Mouse (Mus musculus): ENCODE data around the gene Arfgef2. TPM values are rescaled to one million over a fixed set of nuclear protein-coding genes. Genes with fewer than 3 reads are reported as not detected.

The Arfgef2 gene
- polyA plus RNA-seq, 1 experiment: 27.9 TPM

DNA sequence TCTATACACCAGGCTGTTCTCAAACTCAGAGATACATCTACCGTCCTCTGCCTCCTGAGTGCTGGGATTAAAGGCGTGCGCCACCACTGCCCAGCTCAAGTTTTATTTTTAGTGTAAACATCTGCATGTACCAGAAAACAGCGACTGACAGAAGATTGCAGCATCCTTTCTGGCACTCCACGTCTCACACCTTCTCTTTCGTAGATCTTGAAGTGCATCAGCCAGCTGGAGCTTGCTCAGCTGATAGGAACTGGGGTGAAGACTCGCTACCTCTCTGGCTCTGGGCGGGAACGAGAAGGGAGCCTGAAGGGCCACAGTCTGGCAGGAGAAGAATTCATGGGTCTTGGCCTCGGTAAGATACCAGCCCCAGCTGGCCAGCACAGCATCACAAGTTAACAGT is 60.1 kb downstream of the Arfgef2 start:
- WGBS: 92% methylated on average over 10 of the region's 10 CpGs
- H3K27ac ChIP-seq (ENCODE audit: insufficient read depth, low read length): no peak overlapping the region
- no peaks in the 10 kb centered on the region for H3K27me3 ChIP-seq (ENCODE audit: control insufficient read depth, insufficient read depth, low read length)
- peaks cover 12% of the 10 kb centered on the region for H3K4me1 ChIP-seq (ENCODE audit: control insufficient read depth, insufficient read depth, low read length)
- DNase-seq: no peak
- no peak overlapping the region for H3K4me3 ChIP-seq (replicated peaks; ENCODE audit: insufficient read depth, low read depth, low read length)
- TF ChIP-seq POLR2A (IDR thresholded peaks at IDR 0.05; ENCODE audit: borderline replicate concordance, insufficient read depth, low read length) (no peak), CTCF (IDR thresholded peaks at IDR 0.05; ENCODE audit: borderline replicate concordance, insufficient read depth, low read depth, low read length) (no peak)

DNA sequence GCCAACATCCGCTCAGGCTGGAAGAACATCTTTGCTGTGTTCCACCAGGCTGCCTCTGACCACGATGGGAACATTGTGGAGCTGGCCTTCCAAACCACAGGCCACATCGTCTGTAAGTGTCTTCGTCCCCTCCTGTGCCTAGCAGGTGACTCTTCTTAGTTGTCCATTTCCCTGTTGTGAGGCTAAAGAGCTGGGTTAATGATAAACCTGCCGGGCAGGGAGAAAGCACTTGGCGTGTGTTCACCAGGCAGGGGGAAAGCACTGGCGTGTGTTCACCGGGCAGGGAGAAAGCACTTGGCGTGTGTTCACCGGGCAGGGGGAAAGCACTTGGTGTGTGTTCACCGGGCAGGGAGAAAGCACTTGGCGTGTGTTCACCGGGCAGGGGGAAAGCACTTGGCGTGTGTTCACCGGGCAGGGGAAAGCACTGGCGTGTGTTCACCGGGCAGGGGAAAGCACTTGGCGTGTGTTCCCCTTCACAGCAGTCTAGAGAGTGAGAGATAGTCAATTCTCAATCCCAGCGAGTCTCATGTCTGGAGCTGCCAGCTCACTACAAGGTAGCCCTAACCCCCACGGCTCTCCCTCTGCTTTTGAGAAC is 65.0 kb downstream of the Arfgef2 start:
- Histone ChIP-seq H3K27ac (ENCODE audit: insufficient read depth, low read length) (no peak overlapping the region), H3K27me3 (ENCODE audit: control insufficient read depth, insufficient read depth, low read length) (no peaks in the 10 kb centered on the region), H3K4me1 (ENCODE audit: control insufficient read depth, insufficient read depth, low read length) (peaks cover 21% of the 10 kb centered on the region), H3K4me3 (replicated peaks; ENCODE audit: insufficient read depth, low read depth, low read length) (no peak overlapping the region)
- peak; percentile 31 to 44 for DNase-seq
- TF ChIP-seq POLR2A (IDR thresholded peaks at IDR 0.05; ENCODE audit: borderline replicate concordance, insufficient read depth, low read length) (no peak), CTCF (IDR thresholded peaks at IDR 0.05; ENCODE audit: borderline replicate concordance, insufficient read depth, low read depth, low read length) (no peak)
- 13% methylated on average over 20 of the region's 20 CpGs for WGBS

DNA sequence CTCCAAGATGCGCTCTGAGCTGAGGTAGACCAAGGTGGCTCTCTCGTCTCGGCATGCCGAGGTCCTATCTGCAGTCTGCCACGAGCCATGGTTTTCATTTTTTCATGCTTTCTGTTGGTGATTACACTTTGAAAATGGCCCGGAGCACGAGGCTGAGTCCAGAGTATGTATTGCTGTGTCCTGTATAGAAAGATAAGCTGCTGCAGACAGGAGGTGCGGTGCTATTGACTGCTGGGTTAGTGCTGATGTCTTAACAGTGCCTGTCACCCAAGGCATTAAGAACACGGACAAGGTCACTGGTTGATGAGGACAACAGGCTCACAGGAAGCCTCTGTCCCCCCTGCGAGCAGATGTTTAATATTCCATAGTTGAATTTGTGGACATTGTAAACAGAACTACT is 65.5 kb downstream of the Arfgef2 start:
- DNase-seq: no peak
- Histone ChIP-seq H3K4me3 (replicated peaks; ENCODE audit: insufficient read depth, low read depth, low read length) (no peak overlapping the region), H3K27me3 (ENCODE audit: control insufficient read depth, insufficient read depth, low read length) (no peaks in the 10 kb centered on the region), H3K4me1 (ENCODE audit: control insufficient read depth, insufficient read depth, low read length) (peaks cover 21% of the 10 kb centered on the region), H3K27ac (ENCODE audit: insufficient read depth, low read length) (no peak overlapping the region)
- TF ChIP-seq POLR2A (IDR thresholded peaks at IDR 0.05; ENCODE audit: borderline replicate concordance, insufficient read depth, low read length): no peak
- TF ChIP-seq CTCF (IDR thresholded peaks at IDR 0.05; ENCODE audit: borderline replicate concordance, insufficient read depth, low read depth, low read length): no peak
- 38% methylated on average over 10 of the region's 10 CpGs for WGBS

DNA sequence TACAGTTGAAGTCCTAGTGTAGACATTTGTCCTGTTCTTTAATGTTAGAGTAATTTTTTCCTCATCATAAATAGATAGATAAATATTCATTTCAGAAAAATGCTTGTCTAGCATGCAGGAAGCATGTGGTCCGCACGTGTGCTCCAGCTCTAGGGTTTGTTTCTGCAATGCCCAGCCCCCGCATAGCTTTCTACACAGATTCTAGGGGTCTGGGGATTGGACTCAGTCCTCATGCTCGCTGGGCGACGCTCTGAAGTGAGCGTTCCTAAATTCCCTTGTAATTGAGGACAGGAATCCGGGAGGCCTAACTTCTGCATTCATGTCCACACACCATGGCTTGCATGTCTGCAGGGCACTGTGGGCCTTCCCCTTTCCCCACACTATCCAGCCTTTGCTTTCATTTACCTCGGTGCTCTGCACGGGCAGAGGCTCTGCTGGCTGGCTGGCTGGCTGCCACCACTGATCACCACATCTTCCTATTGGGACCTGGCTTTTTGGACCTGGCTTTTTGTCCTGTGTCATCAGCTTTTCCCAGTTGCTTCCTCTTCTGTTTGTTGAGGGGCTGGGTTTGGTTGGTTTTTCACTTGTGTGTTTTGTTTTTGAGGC is 69.4 kb downstream of the Arfgef2 start:
- no peak overlapping the region for H3K27ac ChIP-seq (ENCODE audit: insufficient read depth, low read length)
- H3K4me1 ChIP-seq (ENCODE audit: control insufficient read depth, insufficient read depth, low read length): peaks cover 17% of the 10 kb centered on the region
- no peaks in the 10 kb centered on the region for H3K27me3 ChIP-seq (ENCODE audit: control insufficient read depth, insufficient read depth, low read length)
- 69% methylated on average over 10 of the region's 10 CpGs for WGBS
- no peak for DNase-seq
- no peak for TF ChIP-seq POLR2A (IDR thresholded peaks at IDR 0.05; ENCODE audit: borderline replicate concordance, insufficient read depth, low read length)
- no peak for TF ChIP-seq CTCF (IDR thresholded peaks at IDR 0.05; ENCODE audit: borderline replicate concordance, insufficient read depth, low read depth, low read length)
- no peak overlapping the region for H3K4me3 ChIP-seq (replicated peaks; ENCODE audit: insufficient read depth, low read depth, low read length)

DNA sequence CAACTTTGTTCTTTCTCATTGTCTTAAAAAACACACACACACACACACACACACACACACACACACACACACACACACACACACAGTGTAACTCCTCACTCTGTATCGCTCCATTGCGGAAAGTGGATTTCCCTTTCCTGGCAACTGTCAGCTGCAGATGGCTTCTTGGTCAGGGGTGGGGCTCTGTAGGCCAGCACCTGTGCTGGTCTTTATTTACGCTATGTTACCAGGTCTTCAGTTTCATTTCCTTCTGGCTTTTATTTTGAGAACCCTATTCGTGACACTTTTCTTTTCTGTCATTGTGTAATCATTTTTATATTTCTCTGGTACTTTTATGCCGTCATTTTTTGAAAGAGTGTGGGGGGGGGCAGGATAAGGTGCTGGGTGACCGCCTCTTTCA is 70.2 kb downstream of the Arfgef2 start:
- Histone ChIP-seq H3K27ac (ENCODE audit: insufficient read depth, low read length) (0 out of 2 replicates have a peak overlapping the region, but pooled peaks have one; percentile 40), H3K27me3 (ENCODE audit: control insufficient read depth, insufficient read depth, low read length) (no peaks in the 10 kb centered on the region), H3K4me1 (ENCODE audit: control insufficient read depth, insufficient read depth, low read length) (peaks cover 9% of the 10 kb centered on the region), H3K4me3 (replicated peaks; ENCODE audit: insufficient read depth, low read depth, low read length) (no peak overlapping the region)
- TF ChIP-seq CTCF (IDR thresholded peaks at IDR 0.05; ENCODE audit: borderline replicate concordance, insufficient read depth, low read depth, low read length): no peak
- no peak for TF ChIP-seq POLR2A (IDR thresholded peaks at IDR 0.05; ENCODE audit: borderline replicate concordance, insufficient read depth, low read length)
- WGBS: 16% methylated on average over 6 of the region's 6 CpGs
- peak; percentile 24 to 48 for DNase-seq

DNA sequence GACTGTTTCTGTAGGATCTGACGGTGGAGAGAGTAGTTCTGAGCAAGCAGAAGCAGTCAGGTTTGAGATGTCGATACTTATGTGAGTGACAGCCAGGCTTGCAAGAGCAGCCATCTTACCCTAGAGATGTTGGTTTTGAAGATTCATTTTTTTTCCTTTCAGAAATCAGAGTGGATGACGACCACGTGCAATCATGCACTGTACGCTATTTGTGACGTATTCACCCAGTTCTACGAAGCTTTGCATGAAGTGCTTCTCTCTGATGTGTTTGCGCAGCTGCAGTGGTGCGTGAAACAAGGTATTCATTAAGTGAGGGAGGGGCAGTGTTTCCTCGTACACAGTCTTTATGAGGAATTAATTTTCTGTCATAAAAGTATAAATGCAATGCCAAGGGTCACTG is 70.9 kb downstream of the Arfgef2 start:
- DNase-seq: no peak
- H3K27me3 ChIP-seq (ENCODE audit: control insufficient read depth, insufficient read depth, low read length): no peaks in the 10 kb centered on the region
- WGBS: 92% methylated on average over 10 of the region's 10 CpGs
- peaks cover 4% of the 10 kb centered on the region for H3K4me1 ChIP-seq (ENCODE audit: control insufficient read depth, insufficient read depth, low read length)
- no peak overlapping the region for H3K4me3 ChIP-seq (replicated peaks; ENCODE audit: insufficient read depth, low read depth, low read length)
- TF ChIP-seq CTCF (IDR thresholded peaks at IDR 0.05; ENCODE audit: borderline replicate concordance, insufficient read depth, low read depth, low read length) (no peak), POLR2A (IDR thresholded peaks at IDR 0.05; ENCODE audit: borderline replicate concordance, insufficient read depth, low read length) (no peak)
- H3K27ac ChIP-seq (ENCODE audit: insufficient read depth, low read length): no peak overlapping the region

DNA sequence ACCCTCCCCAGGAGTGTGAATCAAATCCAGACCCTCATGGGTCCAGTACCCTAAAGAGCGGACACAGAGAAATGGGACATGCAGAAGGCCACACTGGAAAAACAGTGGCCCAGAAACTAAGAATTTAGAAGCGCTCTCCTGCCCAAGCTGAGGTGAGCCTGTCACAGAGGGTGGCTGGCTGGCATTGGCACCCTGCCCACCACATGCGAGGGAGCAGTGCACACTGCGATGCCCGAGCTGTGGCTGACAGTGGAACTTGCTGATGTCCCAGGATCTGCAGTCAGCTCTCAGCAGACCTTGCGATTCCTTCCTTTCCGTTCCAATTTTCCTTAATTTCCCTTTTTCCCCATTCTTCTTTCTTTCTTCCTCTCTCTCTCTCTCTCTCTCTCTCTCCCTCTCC is 79.7 kb downstream of the Arfgef2 start:
- Histone ChIP-seq H3K4me1 (ENCODE audit: control insufficient read depth, insufficient read depth, low read length) (no peaks in the 10 kb centered on the region; the same call in 1 of the 2 replicates), H3K27me3 (ENCODE audit: control insufficient read depth, insufficient read depth, low read length) (no peaks in the 10 kb centered on the region), H3K27ac (ENCODE audit: insufficient read depth, low read length) (no peak overlapping the region), H3K4me3 (replicated peaks; ENCODE audit: insufficient read depth, low read depth, low read length) (no peak overlapping the region)
- WGBS: 25% methylated on average over 7 of the region's 7 CpGs
- TF ChIP-seq POLR2A (IDR thresholded peaks at IDR 0.05; ENCODE audit: borderline replicate concordance, insufficient read depth, low read length) (no peak), CTCF (IDR thresholded peaks at IDR 0.05; ENCODE audit: borderline replicate concordance, insufficient read depth, low read depth, low read length) (no peak)
- peak; percentile 66 to 68 for DNase-seq

DNA sequence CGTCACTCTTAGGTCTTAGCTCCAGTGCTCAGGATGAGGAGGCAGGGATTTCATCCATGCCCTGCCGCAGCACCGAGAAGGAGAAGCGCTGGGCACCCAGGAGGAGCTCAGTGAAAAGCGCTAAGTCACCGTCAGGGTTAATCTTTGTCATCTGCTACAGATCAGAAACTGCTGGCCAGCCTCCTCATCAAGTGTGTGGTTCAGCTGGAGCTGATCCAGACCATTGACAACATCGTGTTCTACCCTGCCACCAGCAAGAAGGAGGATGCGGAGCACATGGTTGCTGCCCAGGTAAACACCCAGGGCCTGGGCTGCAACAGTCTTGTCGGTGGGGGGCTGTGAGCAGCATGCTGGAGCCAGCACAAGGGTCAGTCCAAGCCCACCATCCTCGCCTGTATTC is 80.2 kb downstream of the Arfgef2 start:
- no peak for TF ChIP-seq POLR2A (IDR thresholded peaks at IDR 0.05; ENCODE audit: borderline replicate concordance, insufficient read depth, low read length)
- no peak for TF ChIP-seq CTCF (IDR thresholded peaks at IDR 0.05; ENCODE audit: borderline replicate concordance, insufficient read depth, low read depth, low read length)
- no peak overlapping the region for H3K4me3 ChIP-seq (replicated peaks; ENCODE audit: insufficient read depth, low read depth, low read length)
- H3K27ac ChIP-seq (ENCODE audit: insufficient read depth, low read length): no peak overlapping the region
- DNase-seq: no peak
- H3K27me3 ChIP-seq (ENCODE audit: control insufficient read depth, insufficient read depth, low read length): no peaks in the 10 kb centered on the region
- WGBS: 71% methylated on average over 10 of the region's 10 CpGs
- H3K4me1 ChIP-seq (ENCODE audit: control insufficient read depth, insufficient read depth, low read length): no peaks in the 10 kb centered on the region; the same call in 1 of the 2 replicates
